8 mouse cellular contexts compared by ENCODE assay signal in genomic region chr16:96357903-96358302, GRCm38 (mm10).
DNase-seq lines count a peak whose midpoint lies in the region; ATAC-seq and TF ChIP-seq lines count a peak whose summit lies in the region.

No protein-coding gene starts in this region.

- TF ChIP-seq CTCF in ES-Bruce4 (IDR thresholded peaks at IDR 0.05; ENCODE audit: low read depth, low read length) = peak; percentile 69
- TF ChIP-seq CTCF in olfactory bulb, adult 2 months (IDR thresholded peaks at IDR 0.05; ENCODE audit: insufficient read depth, low read depth, low read length) = peak; percentile 40; the same call in 1 of the 2 replicates

- H3K27ac ChIP-seq in ES-Bruce4 (ENCODE audit: insufficient read depth, low read length) = no peak overlapping the region
- H3K27ac ChIP-seq in heart, embryonic 11.5 days (ENCODE audit: low read depth, low read length) = no peak overlapping the region
- no peak overlapping the region for H3K27ac ChIP-seq in kidney, embryonic 14.5 days (ENCODE audit: low read depth, low read length)
- H3K27ac ChIP-seq in lung, embryonic 16.5 days (ENCODE audit: low read length) = no peak overlapping the region
- no peak overlapping the region for H3K27ac ChIP-seq in olfactory bulb, adult 2 months (ENCODE audit: insufficient read depth, low read depth, low read length)

- no peak overlapping the region for H3K9ac ChIP-seq in ES-Bruce4 (ENCODE audit: low read depth, poor library complexity, severe bottlenecking)
- 0 out of 2 replicates have a peak overlapping the region, but pooled peaks have one; percentile 39 for H3K9ac ChIP-seq in heart, embryonic 11.5 days (ENCODE audit: low read depth, low read length)
- no peak overlapping the region for H3K9ac ChIP-seq in kidney, embryonic 14.5 days (ENCODE audit: low read depth, low read length)
- H3K9ac ChIP-seq in lung, embryonic 16.5 days (ENCODE audit: low read length) = peak overlapping the region; percentile 49

- peak; percentile 72 for DNase-seq in adrenal gland, adult 8-10 months
- DNase-seq in embryo, embryonic 9.5 days (ENCODE audit: extremely low spot score) = peak; percentile 71
- peak; percentile 68 for DNase-seq in urinary bladder, postnatal 25 days (ENCODE audit: low spot score)

- H3K27me3 ChIP-seq in ES-Bruce4 (ENCODE audit: control insufficient read depth, insufficient read depth, low read length, poor library complexity, severe bottlenecking) = no peaks in the 10 kb centered on the region
- H3K27me3 ChIP-seq in heart, embryonic 11.5 days (ENCODE audit: control insufficient read depth, insufficient read depth, low read length) = 0 out of 2 replicates have a peak, but pooled peaks cover 3% of the 10 kb centered on the region
- no peaks in the 10 kb centered on the region; the same call in 1 of the 2 replicates for H3K27me3 ChIP-seq in kidney, embryonic 14.5 days (ENCODE audit: control insufficient read depth, insufficient read depth, low read length)
- H3K27me3 ChIP-seq in lung, embryonic 16.5 days (ENCODE audit: control insufficient read depth, insufficient read depth, low read depth, low read length) = no peaks in the 10 kb centered on the region

- H3K9me3 ChIP-seq in ES-Bruce4 (replicated peaks; ENCODE audit: control insufficient read depth, insufficient read depth, low read length, poor library complexity, severe bottlenecking) = no peaks in the 10 kb centered on the region
- no peaks in the 10 kb centered on the region for H3K9me3 ChIP-seq in heart, embryonic 11.5 days (replicated peaks; ENCODE audit: control insufficient read depth, low read length)
- H3K9me3 ChIP-seq in kidney, embryonic 14.5 days (ENCODE audit: control insufficient read depth, low read length) = no peaks in the 10 kb centered on the region
- H3K9me3 ChIP-seq in lung, embryonic 16.5 days (ENCODE audit: control insufficient read depth, low read length) = 0 out of 2 replicates have a peak, but pooled peaks cover 3% of the 10 kb centered on the region

- H3K4me1 ChIP-seq in ES-Bruce4 (ENCODE audit: control insufficient read depth, insufficient read depth, low read length) = peaks cover 2% of the 10 kb centered on the region
- peaks cover 4% of the 10 kb centered on the region; the same call in 1 of the 2 replicates for H3K4me1 ChIP-seq in heart, embryonic 11.5 days (ENCODE audit: control insufficient read depth, insufficient read depth, low read length)
- H3K4me1 ChIP-seq in kidney, embryonic 14.5 days (ENCODE audit: control insufficient read depth, insufficient read depth, low read length) = peaks cover 10% of the 10 kb centered on the region; the same call in 1 of the 2 replicates
- H3K4me1 ChIP-seq in lung, embryonic 16.5 days (replicated peaks; ENCODE audit: control insufficient read depth, insufficient read depth, low read length) = no peaks in the 10 kb centered on the region; the same call in 1 of the 2 replicates
- no peaks in the 10 kb centered on the region; the same call in 1 of the 2 replicates for H3K4me1 ChIP-seq in olfactory bulb, adult 2 months (ENCODE audit: control insufficient read depth, insufficient read depth, low read length)

- no peaks in the 10 kb centered on the region for H3K36me3 ChIP-seq in ES-Bruce4 (ENCODE audit: control insufficient read depth, insufficient read depth, low read length, poor library complexity, severe bottlenecking)
- no peaks in the 10 kb centered on the region for H3K36me3 ChIP-seq in heart, embryonic 11.5 days (ENCODE audit: control insufficient read depth, insufficient read depth, low read length)
- no peaks in the 10 kb centered on the region for H3K36me3 ChIP-seq in kidney, embryonic 14.5 days (ENCODE audit: control insufficient read depth, insufficient read depth, low read length)
- H3K36me3 ChIP-seq in lung, embryonic 16.5 days (ENCODE audit: control insufficient read depth, insufficient read depth, low read length) = no peaks in the 10 kb centered on the region

- peak overlapping the region; percentile 64 for H3K4me2 ChIP-seq in heart, embryonic 11.5 days
- peak overlapping the region; percentile 43 for H3K4me2 ChIP-seq in kidney, embryonic 14.5 days (replicated peaks; ENCODE audit: low read depth, low read length)
- H3K4me2 ChIP-seq in lung, embryonic 16.5 days (ENCODE audit: low read depth, low read length) = peak overlapping the region; percentile 63

- peak overlapping the region; percentile 21 for H3K4me3 ChIP-seq in ES-Bruce4 (ENCODE audit: low read depth, low read length)
- H3K4me3 ChIP-seq in heart, embryonic 11.5 days (ENCODE audit: low read depth, low read length) = peak overlapping the region; percentile 40
- H3K4me3 ChIP-seq in kidney, embryonic 14.5 days (ENCODE audit: low read length) = peak overlapping the region; percentile 28
- H3K4me3 ChIP-seq in lung, embryonic 16.5 days (ENCODE audit: low read length) = peak overlapping the region; percentile 46
- H3K4me3 ChIP-seq in olfactory bulb, adult 2 months (ENCODE audit: insufficient read depth, low read depth, low read length) = peak overlapping the region; percentile 15

- TF ChIP-seq POLR2A in ES-Bruce4 (IDR thresholded peaks at IDR 0.05; ENCODE audit: insufficient read depth, low read length) = no peak
- TF ChIP-seq POLR2A in olfactory bulb, adult 2 months (IDR thresholded peaks at IDR 0.05; ENCODE audit: insufficient read depth, low read depth, low read length) = no peak

- no peak for TF ChIP-seq EP300 in ES-Bruce4 (IDR thresholded peaks at IDR 0.05; ENCODE audit: insufficient read depth, low read depth, low read length)

- ATAC-seq in heart, embryonic 11.5 days (replicated peaks; ENCODE audit: insufficient number of reproducible peaks, low FRiP score, low TSS enrichment) = peak; percentile 55; the same call in 1 of the 2 replicates
- ATAC-seq in kidney, embryonic 14.5 days (ENCODE audit: low FRiP score, low TSS enrichment) = no peak
- peak; percentile 36; the same call in 1 of the 2 replicates for ATAC-seq in lung, embryonic 16.5 days (ENCODE audit: low read depth)

- WGBS in heart, embryonic 11.5 days (ENCODE audit: insufficient replicate concordance) = 9% methylated on average over 10 of the region's 10 CpGs
- WGBS in kidney, embryonic 14.5 days = 11% methylated on average over 10 of the region's 10 CpGs
- 7% methylated on average over 10 of the region's 10 CpGs for WGBS in lung, embryonic 16.5 days
- WGBS in olfactory bulb, adult 2 months = 13% methylated on average over 10 of the region's 10 CpGs

Comparison
In these comparisons a context has a peak if more than half of its experiments do, and no peak if none do; other contexts are left out.
1. H3K9ac ChIP-seq: peak in heart, embryonic 11.5 days (single experiment) and lung, embryonic 16.5 days (single experiment); none in ES-Bruce4 (single experiment) and kidney, embryonic 14.5 days (single experiment).
2. Peak in every context shown above with its lines, with median percentiles within 50 percentile points of each other: H3K4me3 ChIP-seq, DNase-seq and H3K4me2 ChIP-seq.